Mouse (Mus musculus) embryonic stem cell, embryonic (primary cell): ENCODE results near the gene Uchl3.

Experiments
- CTCF ChIA-PET, 4 experiments: fragments of 300-600 bp in 2 of 4; fragments of 350-600 bp in 2 of 4; sonication (Branson Sonifier 250); formaldehyde crosslinking; loops; one replicate each; lab custom pipeline; 2022; ENCODE audit warnings: inconsistent platforms in 2 of 4; lab: Charles Lee
- POLR2A ChIA-PET, 4 experiments: fragments of 300-600 bp in 2 of 4; fragments of 350-600 bp in 2 of 4; sonication (Branson Sonifier 250); formaldehyde crosslinking; loops; one replicate each; lab custom pipeline; 2022; ENCODE audit warnings: antibody characterized with exemption in 4 of 4, inconsistent platforms in 1 of 4; lab: Charles Lee

The Uchl3 gene

DNA sequence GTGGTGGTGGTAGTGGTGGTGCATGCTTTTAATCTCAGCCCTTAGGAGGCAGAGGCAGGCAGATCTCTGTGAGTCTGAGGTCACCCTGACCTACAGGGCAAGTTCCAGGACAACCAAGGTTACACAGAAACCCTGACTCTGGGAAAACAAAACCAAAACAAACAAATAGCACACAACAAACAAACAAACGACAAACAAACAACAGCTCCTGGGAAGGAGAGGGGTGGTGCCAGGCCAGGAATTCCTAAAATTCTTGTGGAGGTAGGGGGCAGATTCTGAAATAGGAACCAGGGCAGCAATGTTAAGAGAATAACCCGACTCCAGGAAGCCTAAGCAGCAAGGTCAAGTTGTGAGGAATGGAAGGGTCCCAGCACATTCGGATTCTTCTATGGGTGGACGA is 83.7 kb downstream of the Uchl3 start:
- ChIA-PET CTCF (no interaction called here), POLR2A (interaction anchor here in 2 of 4 experiments (0.5 to 3.4 kb wide), 2 partner anchors 8 to 179 kb away, joined by 3 to 14 read pairs; partner anchors contain the start of genes Gm9922 (in 1 of the 2) and Lmo7 (in 1 of the 2))
